Mouse (Mus musculus) gastrocnemius, adult 2 months (tissue): Measurements from ENCODE around the gene Olfr1113. TPM values are rescaled to one million over a fixed set of nuclear protein-coding genes. Genes with fewer than 3 reads are reported as not detected.
"Not testable (repeated sequence)": the region's sequence is repeated elsewhere in the genome, so short reads cannot be mapped to it uniquely, and the experiment has no call there.

Experiments
- DNase-seq: peaks from one replicate; pipeline ENCODE4 v3.0.0; 2022
- H3K27ac ChIP-seq: fragments of 200-600 bp; 2 replicates; pipeline ENCODE4 v1.8.1; 2022; ENCODE audit warnings: mild to moderate bottlenecking
- H3K4me3 ChIP-seq: fragments of 200-600 bp; 2 replicates; pipeline ENCODE4 v1.8.1; 2022; ENCODE audit warnings: mild to moderate bottlenecking, moderate library complexity
- CTCF ChIP-seq: fragments of 200-600 bp; IDR thresholded peaks from 2 replicates; pipeline ENCODE4 v1.8.1; 2022; ENCODE audit warnings: antibody characterized with exemption, mild to moderate bottlenecking, moderate library complexity
- intact Hi-C: fragments of 180-260 bp; cut with DNase I; formaldehyde crosslinking; loops from one replicate; pipeline ENCODE4 v1.15.1; 2025
- long read RNA-seq, 2 experiments: library from polyadenylated mRNA; stranded (forward); transcript quantifications; one replicate each; pipeline ENCODE4 v2.0.0; 2021
- microRNA-seq: library from miRNA; unstranded; fragments of <30 nt; microRNA quantifications from one replicate; pipeline ENCODE4 v1.2.0, GENCODE M21; 2021
- total RNA-seq, 2 experiments: library from RNA; stranded (reverse); gene quantifications; 2 replicates each; pipeline ENCODE4 v1.2.3; 2021

Olfr1113 gene
- total RNA-seq = not detected
- long read RNA-seq, experiment 1 = 0 reads
- long read RNA-seq, experiment 2 = 0 reads

GRCm38 (mm10) chr2:87208670-87209069 lies at the start of gene Olfr1113:
Olfr1113 (plus strand) TSS chr2:87208970.
- DNase-seq = no peak
- intact Hi-C loops = no loop called here
- no peak within 1 kb of the TSS for H3K27ac ChIP-seq
- TF ChIP-seq CTCF = no peak
- H3K4me3 ChIP-seq = no peak within 1 kb of the TSS

GRCm38 (mm10) chr2:87167731-87168130 lies 41.0 kb upstream of the Olfr1113 start:
- DNase-seq, intact Hi-C loops, H3K4me3 ChIP-seq, H3K27ac ChIP-seq: not testable (repeated sequence)

- H3K27ac ChIP-seq = no peak within 1 kb of the TSS
- DNase-seq = no peak
- TF ChIP-seq CTCF = no peak
- no peak within 1 kb of the TSS for H3K4me3 ChIP-seq
- intact Hi-C loops = no loop called here
Measured at GRCm38 (mm10) chr2:87187498-87187897, 21.3 kb upstream of the Olfr1113 start, which contains the start of gene Olfr1112. Olfr1112 (plus strand) TSS chr2:87187798.

- no peak for DNase-seq
- intact Hi-C loops = no loop called here
- no peak within 1 kb of the TSS for H3K4me3 ChIP-seq
- no peak within 1 kb of the TSS for H3K27ac ChIP-seq
- TF ChIP-seq CTCF = no peak
Measured at GRCm38 (mm10) chr2:87247713-87248112, 38.9 kb downstream of the Olfr1113 start, which contains the start of gene Olfr1115. Olfr1115 (plus strand) TSS chr2:87248013.

Small RNA genes within 50 kb of the gene (microRNA-seq; reads per million reads assigned to microRNA genes)
- gene Gm27438 = not detected

Other genes with a start within 250 kb of the Olfr1113 start
- gene Olfr1099, start 248.3 kb upstream of the Olfr1113 start, total RNA-seq = not detected
- not detected for gene Olfr1100, start 229.0 kb upstream of the Olfr1113 start, total RNA-seq
- gene Olfr1101, start 217.7 kb upstream of the Olfr1113 start, total RNA-seq = not detected
- not detected for gene Olfr1102, start 210.6 kb upstream of the Olfr1113 start, total RNA-seq
- gene Olfr1104, start 181.9 kb upstream of the Olfr1113 start, total RNA-seq = not detected
- not detected for gene Olfr1105, start 172.4 kb upstream of the Olfr1113 start, total RNA-seq
- not detected for gene Olfr1106, start 156.7 kb upstream of the Olfr1113 start, total RNA-seq
- not detected for gene Olfr1107, start 133.2 kb upstream of the Olfr1113 start, total RNA-seq
- gene Olfr1109, start 113.0 kb upstream of the Olfr1113 start, total RNA-seq = not detected
- not detected for gene Olfr259, start 94.4 kb upstream of the Olfr1113 start, total RNA-seq
- not detected for gene Olfr1110, start 68.7 kb upstream of the Olfr1113 start, total RNA-seq
- gene Olfr1111, start 56.3 kb upstream of the Olfr1113 start, total RNA-seq = not detected
- gene Olfr1112, start 21.2 kb upstream of the Olfr1113 start, total RNA-seq = not detected
- not detected for gene Olfr1115, start 39.0 kb downstream of the Olfr1113 start, total RNA-seq
- gene Olfr1116, start 58.6 kb downstream of the Olfr1113 start, total RNA-seq = not detected
- not detected for gene Olfr1118, start 98.6 kb downstream of the Olfr1113 start, total RNA-seq
- not detected for gene Olfr1120, start 145.8 kb downstream of the Olfr1113 start, total RNA-seq
- not detected for gene Olfr1121, start 160.9 kb downstream of the Olfr1113 start, total RNA-seq
- gene Olfr1122, start 176.9 kb downstream of the Olfr1113 start, total RNA-seq = not detected
- not detected for gene Olfr1123, start 207.7 kb downstream of the Olfr1113 start, total RNA-seq
- gene Olfr1124, start 221.3 kb downstream of the Olfr1113 start, total RNA-seq = not detected
- not detected for gene Olfr1126, start 245.0 kb downstream of the Olfr1113 start, total RNA-seq